Mouse (Mus musculus): ENCODE data around the gene Tmcc3. TPM values are rescaled to one million over a fixed set of nuclear protein-coding genes. Genes with fewer than 3 reads are reported as not detected.
A peak's percentile ranks its signal among the peaks of the same experiment; 100 is the strongest.

Tmcc3 gene
- 12.9 and 15.5 TPM in 2 replicates for polyA plus RNA-seq (2015; fragmentation: Nextera tagmentation; extraction: Ambion mirVana)

- Histone ChIP-seq H3K4me1 (ENCODE audit: control insufficient read depth, insufficient read depth, low read length) (peaks cover 5% of the 10 kb centered on the region; the same call in 1 of the 2 replicates), H3K4me2 (ENCODE audit: low read depth, low read length) (peak within 1 kb of the TSS; percentile 97), H3K27me3 (ENCODE audit: control insufficient read depth, insufficient read depth, low read length) (no peaks in the 10 kb centered on the region), H3K9ac (ENCODE audit: low read length) (peak within 1 kb of the TSS; percentile 66), H3K9me3 (replicated peaks; ENCODE audit: control insufficient read depth, low read length) (no peaks in the 10 kb centered on the region), H3K36me3 (ENCODE audit: control insufficient read depth, insufficient read depth, low read length) (no peaks in the 10 kb centered on the region), H3K4me3 (replicated peaks; ENCODE audit: low read length) (peak within 1 kb of the TSS; percentile 58), H3K27ac (ENCODE audit: low read length) (no peak within 1 kb of the TSS)
- no peak; the same call in 1 of the 2 replicates for ATAC-seq (ENCODE audit: insufficient read depth, low FRiP score)
- WGBS: 5% methylated on average over 19 of the region's 19 CpGs
These were observed at the start of gene Tmcc3 for GRCm38 (mm10) chr10:94311511-94312006. Gene Tmcc3 (plus strand): TSS chr10:94311949.

- Histone ChIP-seq H3K9me3 (replicated peaks; ENCODE audit: control insufficient read depth, low read length) (no peaks in the 10 kb centered on the region), H3K4me3 (replicated peaks; ENCODE audit: low read length) (no peak overlapping the region), H3K27me3 (ENCODE audit: control insufficient read depth, insufficient read depth, low read length) (no peaks in the 10 kb centered on the region), H3K36me3 (ENCODE audit: control insufficient read depth, insufficient read depth, low read length) (no peaks in the 10 kb centered on the region), H3K27ac (ENCODE audit: low read length) (no peak overlapping the region), H3K4me1 (ENCODE audit: control insufficient read depth, insufficient read depth, low read length) (no peaks in the 10 kb centered on the region), H3K4me2 (ENCODE audit: low read depth, low read length) (no peak overlapping the region), H3K9ac (ENCODE audit: low read length) (no peak overlapping the region)
- no peak for ATAC-seq (ENCODE audit: insufficient read depth, low FRiP score)
- 86% methylated on average over 13 of the region's 13 CpGs for WGBS
These were observed 49.1 kb upstream of the Tmcc3 start for GRCm38 (mm10) chr10:94262646-94263045.

GRCm38 (mm10) chr10:94263211-94263610, 48.5 kb upstream of the Tmcc3 start:
- no peak for ATAC-seq (ENCODE audit: insufficient read depth, low FRiP score)
- WGBS: 85% methylated on average over 3 of the region's 3 CpGs

GRCm38 (mm10) chr10:94265656-94266542, 45.9 kb upstream of the Tmcc3 start:
- Histone ChIP-seq H3K9ac (ENCODE audit: low read length) (no peak overlapping the region), H3K4me1 (ENCODE audit: control insufficient read depth, insufficient read depth, low read length) (no peaks in the 10 kb centered on the region), H3K27me3 (ENCODE audit: control insufficient read depth, insufficient read depth, low read length) (no peaks in the 10 kb centered on the region), H3K9me3 (replicated peaks; ENCODE audit: control insufficient read depth, low read length) (no peaks in the 10 kb centered on the region), H3K4me2 (ENCODE audit: low read depth, low read length) (no peak overlapping the region), H3K4me3 (replicated peaks; ENCODE audit: low read length) (no peak overlapping the region), H3K36me3 (ENCODE audit: control insufficient read depth, insufficient read depth, low read length) (no peaks in the 10 kb centered on the region), H3K27ac (ENCODE audit: low read length) (no peak overlapping the region)
- no peak for ATAC-seq (ENCODE audit: insufficient read depth, low FRiP score)
- WGBS: 71% methylated on average over 17 of the region's 17 CpGs

More at GRCm38 (mm10) chr10:94263211-94263610, 48.5 kb upstream of the Tmcc3 start:
- Histone ChIP-seq H3K4me2 (ENCODE audit: low read depth, low read length) (no peak overlapping the region), H3K9ac (ENCODE audit: low read length) (no peak overlapping the region), H3K36me3 (ENCODE audit: control insufficient read depth, insufficient read depth, low read length) (no peaks in the 10 kb centered on the region), H3K27me3 (ENCODE audit: control insufficient read depth, insufficient read depth, low read length) (no peaks in the 10 kb centered on the region), H3K27ac (ENCODE audit: low read length) (no peak overlapping the region), H3K4me3 (replicated peaks; ENCODE audit: low read length) (no peak overlapping the region), H3K4me1 (ENCODE audit: control insufficient read depth, insufficient read depth, low read length) (no peaks in the 10 kb centered on the region), H3K9me3 (replicated peaks; ENCODE audit: control insufficient read depth, low read length) (no peaks in the 10 kb centered on the region)

- Histone ChIP-seq H3K27me3 (ENCODE audit: control insufficient read depth, insufficient read depth, low read length) (no peaks in the 10 kb centered on the region), H3K9ac (ENCODE audit: low read length) (no peak overlapping the region), H3K27ac (ENCODE audit: low read length) (no peak overlapping the region), H3K9me3 (replicated peaks; ENCODE audit: control insufficient read depth, low read length) (no peaks in the 10 kb centered on the region), H3K4me1 (ENCODE audit: control insufficient read depth, insufficient read depth, low read length) (no peaks in the 10 kb centered on the region), H3K4me3 (replicated peaks; ENCODE audit: low read length) (no peak overlapping the region), H3K4me2 (ENCODE audit: low read depth, low read length) (no peak overlapping the region), H3K36me3 (ENCODE audit: control insufficient read depth, insufficient read depth, low read length) (no peaks in the 10 kb centered on the region)
- 10% methylated on average over 3 of the region's 3 CpGs for WGBS
- no peak for ATAC-seq (ENCODE audit: insufficient read depth, low FRiP score)
These were observed 36.4 kb upstream of the Tmcc3 start for GRCm38 (mm10) chr10:94275321-94275720.

GRCm38 (mm10) chr10:94276511-94276910, 35.2 kb upstream of the Tmcc3 start:
- Histone ChIP-seq H3K27me3 (ENCODE audit: control insufficient read depth, insufficient read depth, low read length) (no peaks in the 10 kb centered on the region), H3K9ac (ENCODE audit: low read length) (no peak overlapping the region), H3K36me3 (ENCODE audit: control insufficient read depth, insufficient read depth, low read length) (no peaks in the 10 kb centered on the region), H3K27ac (ENCODE audit: low read length) (no peak overlapping the region), H3K9me3 (replicated peaks; ENCODE audit: control insufficient read depth, low read length) (no peaks in the 10 kb centered on the region), H3K4me2 (ENCODE audit: low read depth, low read length) (no peak overlapping the region), H3K4me3 (replicated peaks; ENCODE audit: low read length) (no peak overlapping the region), H3K4me1 (ENCODE audit: control insufficient read depth, insufficient read depth, low read length) (no peaks in the 10 kb centered on the region)
- WGBS: 53% methylated on average over 2 of the region's 2 CpGs
- ATAC-seq (ENCODE audit: insufficient read depth, low FRiP score): no peak

GRCm38 (mm10) chr10:94282179-94282578, 29.6 kb upstream of the Tmcc3 start:
- no peaks in the 10 kb centered on the region for H3K27me3 ChIP-seq (ENCODE audit: control insufficient read depth, insufficient read depth, low read length)
- 73% methylated on average over 8 of the region's 8 CpGs for WGBS

GRCm38 (mm10) chr10:94282797-94283196, 29.0 kb upstream of the Tmcc3 start:
- Histone ChIP-seq H3K4me2 (ENCODE audit: low read depth, low read length) (no peak overlapping the region), H3K4me3 (replicated peaks; ENCODE audit: low read length) (no peak overlapping the region), H3K9ac (ENCODE audit: low read length) (no peak overlapping the region), H3K4me1 (ENCODE audit: control insufficient read depth, insufficient read depth, low read length) (no peaks in the 10 kb centered on the region), H3K27me3 (ENCODE audit: control insufficient read depth, insufficient read depth, low read length) (no peaks in the 10 kb centered on the region), H3K27ac (ENCODE audit: low read length) (no peak overlapping the region), H3K36me3 (ENCODE audit: control insufficient read depth, insufficient read depth, low read length) (no peaks in the 10 kb centered on the region), H3K9me3 (replicated peaks; ENCODE audit: control insufficient read depth, low read length) (no peaks in the 10 kb centered on the region)
- ATAC-seq (ENCODE audit: insufficient read depth, low FRiP score): no peak
- 82% methylated on average over 7 of the region's 7 CpGs for WGBS

More at GRCm38 (mm10) chr10:94282179-94282578, 29.6 kb upstream of the Tmcc3 start:
- no peaks in the 10 kb centered on the region for H3K36me3 ChIP-seq (ENCODE audit: control insufficient read depth, insufficient read depth, low read length)
- no peaks in the 10 kb centered on the region for H3K4me1 ChIP-seq (ENCODE audit: control insufficient read depth, insufficient read depth, low read length)
- no peak overlapping the region for H3K9ac ChIP-seq (ENCODE audit: low read length)
- H3K9me3 ChIP-seq (replicated peaks; ENCODE audit: control insufficient read depth, low read length): no peaks in the 10 kb centered on the region
- H3K4me2 ChIP-seq (ENCODE audit: low read depth, low read length): no peak overlapping the region
- ATAC-seq (ENCODE audit: insufficient read depth, low FRiP score): no peak
- H3K4me3 ChIP-seq (replicated peaks; ENCODE audit: low read length): no peak overlapping the region
- no peak overlapping the region for H3K27ac ChIP-seq (ENCODE audit: low read length)

GRCm38 (mm10) chr10:94294437-94294836, 17.3 kb upstream of the Tmcc3 start:
- H3K9me3 ChIP-seq (replicated peaks; ENCODE audit: control insufficient read depth, low read length): no peaks in the 10 kb centered on the region
- no peak overlapping the region for H3K27ac ChIP-seq (ENCODE audit: low read length)
- H3K9ac ChIP-seq (ENCODE audit: low read length): no peak overlapping the region
- no peak overlapping the region for H3K4me3 ChIP-seq (replicated peaks; ENCODE audit: low read length)
- no peaks in the 10 kb centered on the region for H3K36me3 ChIP-seq (ENCODE audit: control insufficient read depth, insufficient read depth, low read length)
- WGBS: 84% methylated on average over 5 of the region's 5 CpGs
- no peak for ATAC-seq (ENCODE audit: insufficient read depth, low FRiP score)
- H3K27me3 ChIP-seq (ENCODE audit: control insufficient read depth, insufficient read depth, low read length): no peaks in the 10 kb centered on the region
- no peak overlapping the region for H3K4me2 ChIP-seq (ENCODE audit: low read depth, low read length)
- H3K4me1 ChIP-seq (ENCODE audit: control insufficient read depth, insufficient read depth, low read length): no peaks in the 10 kb centered on the region

Data from stomach, embryonic 16.5 days (tissue).